Mouse (Mus musculus) kidney, adult 11 months (tissue): ENCODE measurements around the gene Rfc4.
"Not testable (repeated sequence)": the region's sequence is repeated elsewhere in the genome, so short reads cannot be mapped to it uniquely, and the experiment has no call there.

Experiments
- DNase-seq: peaks from one replicate; pipeline ENCODE4 v3.0.0; 2022

Gene Rfc4

GRCm38 (mm10) chr16:23099632-23100031 is 27.9 kb downstream of the Rfc4 start:
- no peak for DNase-seq

GRCm38 (mm10) chr16:23098105-23098452 is 29.5 kb downstream of the Rfc4 start:
- not testable (repeated sequence) for DNase-seq

GRCm38 (mm10) chr16:23097290-23098104 is 30.0 kb downstream of the Rfc4 start:
- DNase-seq = not testable (repeated sequence)

- DNase-seq = not testable (repeated sequence)
These were observed 30.7 kb downstream of the Rfc4 start for GRCm38 (mm10) chr16:23096886-23097285.

GRCm38 (mm10) chr16:23095581-23095980 is 32.0 kb downstream of the Rfc4 start:
- not testable (repeated sequence) for DNase-seq

- DNase-seq = peak; percentile 31
These were observed 33.4 kb downstream of the Rfc4 start for GRCm38 (mm10) chr16:23094136-23094535.

- no peak for DNase-seq
These were observed 34.1 kb downstream of the Rfc4 start for GRCm38 (mm10) chr16:23093321-23093953.

- DNase-seq = not testable (repeated sequence)
These were observed 36.2 kb downstream of the Rfc4 start for GRCm38 (mm10) chr16:23091345-23091744.

- not testable (repeated sequence) for DNase-seq
These were observed 39.0 kb downstream of the Rfc4 start for GRCm38 (mm10) chr16:23088491-23088890.

GRCm38 (mm10) chr16:23087712-23088111 is 39.8 kb downstream of the Rfc4 start:
- not testable (repeated sequence) for DNase-seq

- not testable (repeated sequence) for DNase-seq
These were observed 40.4 kb downstream of the Rfc4 start for GRCm38 (mm10) chr16:23087159-23087558.

- not testable (repeated sequence) for DNase-seq
These were observed 50.0 kb downstream of the Rfc4 start for GRCm38 (mm10) chr16:23077516-23077915.
